Mouse (Mus musculus) liver, embryonic 14.5 days (tissue): Measurements from ENCODE around the gene Cd207.

Source experiments
- CTCF ChIP-seq: IDR thresholded peaks from 2 replicates; pipeline ENCODE4 v1.5.1; 2016; ENCODE audit warnings: antibody characterized with exemption, low read depth, control low read depth
- EP300 ChIP-seq: IDR thresholded peaks from 2 replicates; pipeline ENCODE4 v1.6.1; 2016; ENCODE audit warnings: antibody characterized with exemption, low read depth

DNA sequence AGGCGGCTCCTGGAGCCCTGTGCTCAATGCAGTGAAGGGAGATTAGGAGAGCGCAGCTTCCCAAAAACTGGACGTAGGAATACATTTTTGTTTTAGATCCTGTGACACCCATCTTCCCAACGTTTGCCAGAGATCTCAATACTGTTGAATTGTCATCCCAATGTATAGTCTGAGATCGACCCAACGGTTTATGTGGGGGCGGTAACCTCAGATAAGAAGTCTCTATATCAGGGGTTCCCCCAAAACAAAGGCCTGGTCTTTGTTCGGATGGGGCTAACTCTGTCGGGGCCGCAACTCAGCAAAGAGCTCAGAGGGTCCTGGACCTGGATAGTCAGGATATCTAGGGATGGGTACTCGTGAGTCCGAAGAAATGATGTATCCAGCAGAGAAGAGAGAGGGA lies 15.3 kb upstream of the Cd207 start:
- TF ChIP-seq CTCF, result no peak
- no peak for TF ChIP-seq EP300
